Comparison of ENCODE assay signal across 7 mouse cellular contexts in the genomic region with DNA sequence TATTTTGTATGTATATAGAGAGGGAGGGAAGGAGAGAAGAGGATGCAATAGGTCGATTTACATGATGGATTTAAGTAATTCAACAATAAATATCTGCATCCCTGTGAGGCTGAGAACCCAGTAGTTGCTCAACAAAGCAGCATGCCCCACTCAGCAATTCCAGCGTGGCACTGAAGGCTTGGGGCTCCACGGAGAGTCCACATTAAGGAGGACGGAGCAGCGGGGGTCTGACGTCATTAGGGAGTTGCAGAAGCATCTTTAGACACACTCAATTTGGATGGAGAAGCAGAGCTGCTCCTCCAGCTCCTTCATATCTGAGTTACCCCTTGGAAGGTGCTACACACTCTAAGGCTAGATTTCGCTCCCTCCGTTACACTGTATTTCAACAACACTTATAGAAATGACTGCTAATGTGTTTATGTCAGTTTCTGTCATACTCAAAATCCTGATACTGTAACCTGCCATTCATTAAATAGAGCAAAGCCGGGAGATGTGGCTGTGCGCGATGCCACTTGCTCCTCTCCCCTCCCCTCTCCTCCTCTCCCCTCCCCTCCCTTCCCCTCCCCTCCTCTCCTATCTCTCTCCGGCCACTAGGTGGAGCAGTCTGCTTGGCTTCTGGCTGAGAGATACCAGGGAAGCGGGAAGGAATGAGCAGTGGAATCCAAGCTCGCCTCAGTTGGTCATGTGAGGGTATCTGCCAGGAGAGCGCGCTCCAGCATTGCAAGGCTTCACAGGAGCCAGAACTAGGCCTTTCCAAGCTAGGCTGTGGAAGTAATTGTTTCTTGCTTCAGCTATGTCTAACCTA. TPM values are rescaled to one million over a fixed set of nuclear protein-coding genes. Genes with fewer than 3 reads are reported as not detected.
A peak's percentile ranks its signal among the peaks of the same experiment; 100 is the strongest.
DNase-seq lines count a peak whose midpoint lies in the region; ATAC-seq lines count a peak whose summit lies in the region.

No protein-coding gene starts in this region.

- H3K9me3 ChIP-seq in limb, embryonic 10.5 days (replicated peaks): no peaks in the 10 kb centered on the region
- no peaks in the 10 kb centered on the region for H3K9me3 ChIP-seq in midbrain, embryonic 15.5 days

- no peaks in the 10 kb centered on the region for H3K36me3 ChIP-seq in limb, embryonic 10.5 days
- H3K36me3 ChIP-seq in midbrain, embryonic 15.5 days (replicated peaks): no peaks in the 10 kb centered on the region

- DNase-seq in adrenal gland, postnatal 10 days: peak; percentile 85
- DNase-seq in embryo, embryonic 10.5 days (ENCODE audit: low spot score): peak; percentile 91
- peak; percentile 61 to 76 for DNase-seq in heart, adult 18-20 months
- DNase-seq in kidney, adult 8-10 months: peak; percentile 75 to 78
- peak; percentile 81 for DNase-seq in limb, embryonic 10.5 days (ENCODE audit: low spot score)
- DNase-seq in spleen, postnatal 4 days (ENCODE audit: low spot score in 2 of 2): peak; percentile 51 to 78

- no peaks in the 10 kb centered on the region for H3K27me3 ChIP-seq in limb, embryonic 10.5 days (ENCODE audit: low read depth, poor library complexity, severe bottlenecking)
- H3K27me3 ChIP-seq in midbrain, embryonic 15.5 days (replicated peaks): no peaks in the 10 kb centered on the region

- H3K27ac ChIP-seq in limb, embryonic 10.5 days: no peak overlapping the region
- no peak overlapping the region for H3K27ac ChIP-seq in midbrain, embryonic 15.5 days

- no peak overlapping the region for H3K4me3 ChIP-seq in limb, embryonic 10.5 days
- no peak overlapping the region for H3K4me3 ChIP-seq in midbrain, embryonic 15.5 days

- peak; percentile 84 for ATAC-seq in midbrain, embryonic 15.5 days (replicated peaks)

- WGBS in limb, embryonic 10.5 days: 45% methylated on average over 16 of the region's 16 CpGs
- 40% methylated on average over 16 of the region's 16 CpGs for WGBS in midbrain, embryonic 15.5 days

- no peaks in the 10 kb centered on the region for H3K4me1 ChIP-seq in limb, embryonic 10.5 days
- no peaks in the 10 kb centered on the region for H3K4me1 ChIP-seq in midbrain, embryonic 15.5 days

- H3K9ac ChIP-seq in midbrain, embryonic 15.5 days: no peak overlapping the region

- no peak overlapping the region for H3K4me2 ChIP-seq in midbrain, embryonic 15.5 days

RNA-seq across cellular contexts. Expression of a gene that starts 6.3 kb away (rescaled TPM):
- not detected for total RNA-seq in adrenal gland, postnatal 10 days (2021)
- not detected for total RNA-seq in heart, adult 18-20 months (2021)
- not detected in 2 replicates for polyA plus RNA-seq in limb, embryonic 10.5 days (2016; fragmentation: Nextera tagmentation; extraction: Ambion mirVana)
- polyA plus RNA-seq in midbrain, embryonic 15.5 days (2015; fragmentation: Nextera tagmentation; extraction: Ambion mirVana): not detected in 2 replicates

RNA-seq across cellular contexts. Expression of a gene that starts 8.6 kb away (rescaled TPM):
- not detected for total RNA-seq in adrenal gland, postnatal 10 days (2021)
- not detected for total RNA-seq in heart, adult 18-20 months (2021)
- polyA plus RNA-seq in limb, embryonic 10.5 days (2016; fragmentation: Nextera tagmentation; extraction: Ambion mirVana): not detected in 2 replicates
- polyA plus RNA-seq in midbrain, embryonic 15.5 days (2015; fragmentation: Nextera tagmentation; extraction: Ambion mirVana): not detected in 2 replicates

RNA-seq across cellular contexts. Expression of a gene that starts 14.2 kb away (rescaled TPM):
- total RNA-seq in adrenal gland, postnatal 10 days (2021): not detected
- not detected for total RNA-seq in heart, adult 18-20 months (2021)
- polyA plus RNA-seq in limb, embryonic 10.5 days (2016; fragmentation: Nextera tagmentation; extraction: Ambion mirVana): not detected in 2 replicates
- polyA plus RNA-seq in midbrain, embryonic 15.5 days (2015; fragmentation: Nextera tagmentation; extraction: Ambion mirVana): not detected in 2 replicates

RNA-seq across cellular contexts. Expression of a gene that starts 18.8 kb away (rescaled TPM):
- total RNA-seq in adrenal gland, postnatal 10 days (2021): not detected
- total RNA-seq in heart, adult 18-20 months (2021): not detected
- polyA plus RNA-seq in limb, embryonic 10.5 days (2016; fragmentation: Nextera tagmentation; extraction: Ambion mirVana): not detected in 2 replicates
- not detected in 2 replicates for polyA plus RNA-seq in midbrain, embryonic 15.5 days (2015; fragmentation: Nextera tagmentation; extraction: Ambion mirVana)

RNA-seq across cellular contexts. Expression of a gene that starts 20.6 kb away (rescaled TPM):
- not detected for total RNA-seq in adrenal gland, postnatal 10 days (2021)
- total RNA-seq in heart, adult 18-20 months (2021): not detected
- not detected in 2 replicates for polyA plus RNA-seq in limb, embryonic 10.5 days (2016; fragmentation: Nextera tagmentation; extraction: Ambion mirVana)
- polyA plus RNA-seq in midbrain, embryonic 15.5 days (2015; fragmentation: Nextera tagmentation; extraction: Ambion mirVana): not detected in 2 replicates
